Mouse (Mus musculus): ENCODE results near the gene Dpt.
"Not testable (repeated sequence)": the region's sequence is repeated elsewhere in the genome, so short reads cannot be mapped to it uniquely, and the experiment has no call there.

The Dpt gene

DNA sequence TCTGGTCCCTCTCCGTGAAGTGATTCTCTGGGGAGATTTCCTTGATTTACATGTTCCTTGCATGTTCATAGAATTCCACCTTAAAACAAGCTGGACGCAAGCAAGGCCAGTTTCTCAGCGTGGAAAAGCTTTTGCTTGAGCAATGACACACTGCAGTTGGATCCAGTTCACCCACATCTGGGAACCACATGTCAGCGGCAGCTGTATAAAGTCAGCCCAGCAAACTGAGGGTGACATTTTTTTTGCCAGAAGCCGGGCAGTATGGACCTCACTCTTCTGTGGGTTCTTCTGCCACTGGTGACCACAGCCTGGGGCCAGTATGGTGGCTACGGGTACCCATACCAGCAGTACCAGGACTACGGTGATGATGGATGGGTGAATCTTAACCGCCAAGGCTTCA is at the start of gene Dpt:
Gene Dpt (plus strand): TSS at position 174 of the 400 bp plus-strand sequence.
- DNase-seq (ENCODE audit: low spot score in 2 of 2): no peak

DNA sequence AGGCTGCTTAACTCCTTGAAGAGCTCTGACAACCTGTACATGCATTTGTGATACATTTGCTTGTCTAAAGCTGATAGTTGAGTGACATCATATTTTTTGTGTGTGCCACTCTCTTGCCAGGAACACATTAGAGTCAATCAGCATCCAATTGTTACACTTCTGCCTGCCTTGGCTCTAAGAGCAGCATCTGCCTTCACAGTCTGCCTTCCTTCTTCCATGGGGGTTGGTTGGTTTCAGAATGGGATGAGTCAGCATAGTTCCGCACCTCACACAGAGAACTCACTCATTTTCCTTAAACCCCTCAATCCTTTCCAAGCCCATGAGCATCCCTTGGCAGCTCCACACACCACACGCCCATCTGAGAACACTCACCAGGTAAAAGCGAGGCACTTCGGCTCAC is 42.7 kb upstream of the Dpt start:
- DNase-seq (ENCODE audit: low spot score in 2 of 2): peak in 1 of 2 experiments; percentile 43

DNA sequence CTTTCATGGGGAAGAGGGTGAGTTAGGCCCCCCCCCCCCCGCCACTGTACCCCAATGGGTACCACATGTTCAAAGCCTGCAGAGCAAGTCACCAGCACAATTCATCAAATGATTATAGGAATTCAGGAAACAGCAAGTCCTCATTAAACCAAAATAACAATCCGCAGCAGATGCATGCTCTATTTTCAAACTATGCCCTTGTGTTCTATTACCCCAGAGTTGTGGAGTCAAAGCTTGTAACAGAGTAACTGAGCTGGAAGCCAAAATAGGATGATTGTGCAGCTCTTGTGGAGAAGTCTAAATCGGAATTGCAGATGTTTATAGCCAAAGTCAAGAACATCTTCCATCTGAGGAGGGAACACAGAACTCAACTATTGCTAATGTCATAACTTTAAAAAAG is 40.8 kb upstream of the Dpt start:
- DNase-seq (ENCODE audit: low spot score in 2 of 2): no peak

DNA sequence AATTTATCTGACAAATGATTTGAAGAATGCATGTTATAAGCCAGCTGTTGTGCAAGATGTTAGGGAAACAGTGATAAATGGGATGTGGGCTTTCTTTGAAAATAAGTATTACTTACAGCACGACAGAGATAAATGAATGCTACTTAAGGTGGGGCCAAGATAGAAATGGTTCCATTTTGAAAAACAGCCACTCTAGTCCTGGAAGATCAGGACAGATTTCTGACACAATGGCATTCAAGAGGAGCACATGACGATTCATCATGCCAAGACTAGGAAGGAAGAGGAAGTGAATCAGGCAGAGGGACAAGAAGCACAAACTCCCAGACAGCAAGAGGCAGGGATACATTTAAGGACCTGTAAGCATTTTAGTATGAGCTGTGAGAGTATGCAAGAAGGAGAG is 39.5 kb upstream of the Dpt start:
- no peak for DNase-seq (ENCODE audit: low spot score in 2 of 2)

DNA sequence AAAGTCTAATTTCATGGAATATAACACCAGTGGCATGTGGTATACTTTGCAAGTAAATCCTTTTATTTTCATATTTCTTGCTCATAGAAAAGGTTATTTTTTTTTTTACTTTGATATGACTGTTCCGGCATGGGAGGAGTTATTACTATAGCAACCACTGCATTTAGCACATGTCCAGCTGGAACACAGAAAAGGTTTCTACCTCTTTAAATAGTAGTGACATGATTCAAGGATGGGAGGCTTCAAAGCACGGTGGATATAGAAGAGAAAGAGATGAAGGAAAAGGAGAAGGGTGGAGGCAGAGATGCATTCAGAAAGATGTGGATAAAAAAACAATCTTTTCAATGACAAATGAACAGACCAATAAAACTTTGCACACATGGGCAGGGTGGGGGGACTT is 38.0 kb upstream of the Dpt start:
- DNase-seq (ENCODE audit: low spot score in 2 of 2): peak in 1 of 2 experiments; percentile 54

DNA sequence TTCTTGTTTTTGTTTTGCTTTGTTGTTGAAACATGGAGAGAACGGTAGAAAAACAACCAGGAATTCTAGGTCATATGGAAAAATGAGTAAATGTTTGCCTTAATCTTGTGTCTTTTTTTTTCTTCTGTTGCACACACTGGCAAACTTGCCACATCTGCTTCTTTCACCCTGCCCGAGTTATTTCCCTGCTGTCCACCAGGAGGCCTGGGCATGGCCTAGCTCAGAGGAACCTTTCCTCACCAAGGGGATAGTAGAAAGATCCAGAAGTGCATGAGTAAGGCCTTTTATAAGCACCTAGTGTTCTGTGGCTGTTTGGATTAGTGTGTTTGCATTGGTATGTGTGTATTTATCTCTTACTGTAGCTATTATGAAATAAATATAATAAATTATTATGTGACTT is 34.2 kb upstream of the Dpt start:
- no peak for DNase-seq (ENCODE audit: low spot score in 2 of 2)

DNA sequence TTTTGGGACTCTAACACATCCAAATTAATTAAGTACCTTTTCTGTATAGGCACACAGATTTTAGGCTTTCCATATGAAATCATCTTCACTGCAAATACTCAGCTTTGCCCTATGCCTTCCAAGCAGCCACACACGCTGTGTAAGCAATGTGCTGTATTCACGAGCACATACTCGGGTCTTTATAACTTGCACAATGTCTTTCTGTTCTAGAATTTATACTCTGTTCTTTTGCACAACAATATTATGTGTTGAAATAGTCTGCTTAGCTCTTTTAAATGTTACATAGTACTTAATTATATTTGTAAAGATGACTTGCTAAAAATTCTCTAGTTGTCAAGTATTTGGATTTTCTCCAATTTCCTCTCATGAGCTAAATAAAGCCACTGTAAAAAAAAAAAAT is 29.8 kb upstream of the Dpt start:
- no peak for DNase-seq (ENCODE audit: low spot score in 2 of 2)

DNA sequence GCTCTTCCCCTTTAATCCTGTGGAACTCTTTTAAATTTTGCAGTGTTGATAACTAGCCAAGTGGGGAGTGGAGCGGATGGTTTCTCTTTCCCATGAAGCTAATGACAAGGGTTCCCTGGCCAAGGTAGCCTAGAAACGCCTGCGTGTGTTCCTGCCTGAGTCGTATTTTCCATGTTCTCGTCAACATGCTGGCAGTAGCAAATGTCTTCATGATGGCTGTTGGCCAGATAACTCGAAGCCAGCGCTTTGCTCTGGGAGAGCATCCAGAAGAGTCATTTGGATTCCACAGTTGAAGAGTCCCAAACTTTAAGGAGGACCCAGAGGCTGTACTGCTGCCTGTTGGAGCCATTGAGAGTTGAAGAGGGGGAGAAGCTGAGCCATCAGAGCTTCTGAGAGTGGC is 25.8 kb upstream of the Dpt start:
- peak in 1 of 2 experiments; percentile 70 for DNase-seq (ENCODE audit: low spot score in 2 of 2)

DNA sequence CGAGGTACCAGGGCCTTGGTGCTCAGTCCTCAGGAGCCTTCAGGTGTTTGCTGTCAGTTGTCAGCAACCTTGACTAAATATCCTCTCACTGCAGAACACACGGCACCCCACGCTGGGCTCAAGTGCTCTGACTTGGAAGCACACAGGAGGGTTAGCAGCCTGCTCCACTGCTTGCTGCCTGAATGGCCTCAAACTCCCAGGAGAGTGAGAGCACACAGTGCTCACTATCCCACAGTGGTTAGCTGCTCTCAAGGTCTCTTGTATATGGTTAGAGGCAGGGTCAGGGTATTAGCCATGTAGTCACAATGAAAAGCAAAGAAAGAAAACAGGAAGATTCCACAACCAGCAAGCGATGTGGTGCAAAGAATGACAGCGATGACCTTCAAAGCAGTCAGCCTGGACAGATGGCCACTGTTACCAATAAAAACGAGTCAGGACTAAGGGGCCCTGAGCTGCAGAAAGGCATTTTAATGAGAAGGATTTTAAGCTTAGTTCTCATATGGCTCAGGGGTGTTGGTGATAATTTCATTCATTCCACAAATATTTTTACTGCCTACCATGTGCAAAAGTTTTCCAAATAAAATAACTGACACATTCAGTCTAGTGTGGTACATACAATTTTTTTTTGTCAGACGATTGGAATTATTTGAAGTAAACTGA is 15.5 kb upstream of the Dpt start:
- peak in 1 of 2 experiments; percentile 8 for DNase-seq (ENCODE audit: low spot score in 2 of 2)

DNA sequence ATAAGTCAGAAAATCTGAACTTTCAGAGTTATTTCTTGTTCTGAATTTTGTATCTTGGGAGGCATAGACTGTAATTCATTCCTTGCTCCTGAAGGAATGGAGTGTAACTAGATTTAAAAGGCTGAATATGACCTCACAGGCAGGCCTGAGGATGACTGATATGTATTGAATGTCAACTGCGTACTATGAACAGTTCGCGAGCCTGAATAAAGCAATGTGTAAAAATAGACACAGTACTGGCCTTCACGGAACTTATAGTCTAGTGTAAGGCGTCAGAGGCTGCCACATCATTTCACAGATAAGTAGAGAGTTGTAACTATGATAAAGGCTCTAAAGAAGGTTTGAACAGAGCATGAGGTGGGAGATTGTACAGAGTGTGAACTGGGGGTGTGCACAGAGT is 10.3 kb upstream of the Dpt start:
- DNase-seq (ENCODE audit: low spot score in 2 of 2): no peak

DNA sequence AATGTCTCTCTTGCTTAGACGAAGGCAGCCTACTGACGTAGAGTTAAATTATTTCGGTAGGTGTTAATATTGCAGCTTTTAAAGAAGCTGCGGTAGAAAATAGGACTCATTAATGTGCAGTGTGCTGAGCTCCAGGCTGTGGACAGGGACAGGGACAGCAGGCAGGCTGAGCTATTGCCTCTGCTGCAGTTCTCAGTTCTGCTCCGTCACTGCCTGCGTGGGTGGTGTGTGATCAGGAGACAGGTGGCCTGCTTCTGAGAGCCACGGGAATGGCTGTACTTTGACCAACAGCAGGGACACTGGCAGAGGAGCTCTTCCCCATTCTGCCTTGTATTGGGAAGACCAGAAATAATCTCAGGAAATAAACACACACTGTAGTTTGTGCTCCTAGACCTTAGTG is 8.7 kb upstream of the Dpt start:
- DNase-seq (ENCODE audit: low spot score in 2 of 2): peak; percentile 77 to 90

DNA sequence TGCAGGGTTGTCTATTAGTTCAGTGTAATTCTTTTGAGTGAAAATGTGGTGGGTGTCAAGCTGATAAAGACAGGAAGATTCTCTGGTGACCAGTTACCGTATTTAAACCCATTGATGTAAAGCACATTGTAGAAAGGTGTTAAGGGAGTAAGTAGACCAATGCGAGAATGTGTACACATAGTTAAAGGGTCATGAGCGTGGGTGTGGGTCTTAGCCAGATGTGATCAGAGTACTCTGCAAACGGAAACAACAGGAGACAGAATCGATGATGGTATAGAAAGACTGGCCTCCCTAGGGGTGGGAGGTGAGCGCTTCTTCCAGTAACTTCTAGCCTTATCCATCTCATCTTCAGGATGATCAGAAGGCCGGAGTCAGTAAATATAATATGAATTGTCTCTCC is 8.2 kb upstream of the Dpt start:
- no peak for DNase-seq (ENCODE audit: low spot score in 2 of 2)

DNA sequence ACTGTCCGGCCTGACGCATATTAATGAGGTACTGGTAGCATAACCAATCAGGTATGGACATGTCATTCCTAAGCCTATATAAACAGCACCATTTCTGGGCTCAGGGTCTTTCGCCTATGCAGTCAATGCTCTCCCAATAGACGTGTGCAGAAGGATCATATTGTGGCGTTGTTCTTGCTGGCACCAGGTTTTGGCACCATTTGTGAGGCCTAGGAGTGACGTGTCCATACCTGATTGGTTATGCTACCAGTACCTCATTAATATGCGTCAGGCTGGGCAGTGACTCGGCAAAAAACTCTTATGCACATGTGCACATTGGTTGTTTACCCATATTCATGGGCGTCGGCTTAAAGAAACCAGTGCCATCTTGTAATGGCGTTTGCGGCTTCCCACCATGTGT is 6.1 kb upstream of the Dpt start:
- not testable (repeated sequence) for DNase-seq (ENCODE audit: low spot score in 2 of 2)

DNA sequence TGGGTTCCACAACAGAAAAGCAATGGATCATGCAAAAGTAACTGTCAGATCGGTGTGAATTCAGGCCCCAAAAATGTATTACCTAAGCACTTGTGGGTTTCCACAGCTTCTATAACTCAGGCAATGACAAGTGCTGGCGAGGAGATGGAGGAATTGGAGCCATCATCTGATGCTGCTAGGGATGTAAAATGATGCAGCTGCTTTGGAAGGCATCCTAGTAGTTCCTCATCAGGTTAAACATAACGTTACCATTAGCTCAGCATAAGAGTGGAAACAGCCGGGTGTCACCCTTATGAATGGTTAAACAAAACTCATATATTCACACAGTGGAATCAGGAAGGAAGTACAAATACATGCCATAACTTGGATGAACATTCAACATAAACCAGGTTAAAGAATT is 3.4 kb upstream of the Dpt start:
- no peak for DNase-seq (ENCODE audit: low spot score in 2 of 2)

DNA sequence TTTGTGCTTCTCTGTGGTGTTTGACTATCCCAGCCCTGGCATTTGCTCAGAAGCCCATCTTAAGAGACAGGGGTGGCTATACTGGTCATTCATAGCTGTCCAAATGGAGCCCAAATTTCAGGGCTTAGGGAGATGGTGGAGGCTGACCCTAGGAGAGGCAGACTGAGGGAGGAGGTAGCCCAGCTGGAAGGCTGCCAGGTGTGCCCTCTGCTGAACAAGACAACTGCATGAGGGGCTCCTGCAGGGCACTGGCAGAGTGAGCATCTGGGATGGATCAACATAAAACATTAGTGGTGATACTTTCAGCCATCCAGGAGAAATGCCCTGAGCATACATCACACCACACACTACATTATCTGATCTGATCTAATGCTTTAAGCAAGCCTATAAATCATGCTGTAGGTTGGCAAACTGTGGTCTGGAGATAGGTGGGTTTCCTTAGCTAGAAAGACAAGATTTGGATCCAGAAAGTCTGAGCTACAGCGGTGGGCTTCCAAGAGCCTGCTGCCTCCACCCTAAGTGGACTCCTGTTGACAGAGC is 1.4 kb downstream of the Dpt start:
- DNase-seq (ENCODE audit: low spot score in 2 of 2): no peak

DNA sequence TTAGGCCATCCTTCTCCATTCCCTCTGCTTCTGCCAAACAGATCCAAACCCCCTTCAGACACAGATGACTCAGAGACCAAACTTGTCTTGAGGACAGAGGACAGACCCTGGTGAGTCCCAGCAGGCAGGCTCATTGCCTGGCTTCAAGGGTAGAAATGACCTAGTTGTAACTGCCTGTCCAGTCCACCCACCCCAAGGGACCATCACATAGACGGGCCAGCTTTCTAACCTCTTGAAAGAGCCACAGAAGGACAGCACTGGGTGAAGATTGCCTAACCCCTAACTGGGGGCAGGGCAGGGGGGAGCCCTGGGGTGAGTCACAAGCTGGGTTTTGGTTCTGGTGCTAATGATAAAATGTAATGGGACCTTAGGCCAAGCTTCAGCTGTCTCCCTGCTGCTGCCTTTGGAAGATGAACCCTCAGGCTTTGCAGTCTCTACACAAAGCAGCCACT is 2.1 kb downstream of the Dpt start:
- no peak for DNase-seq (ENCODE audit: low spot score in 2 of 2)

DNA sequence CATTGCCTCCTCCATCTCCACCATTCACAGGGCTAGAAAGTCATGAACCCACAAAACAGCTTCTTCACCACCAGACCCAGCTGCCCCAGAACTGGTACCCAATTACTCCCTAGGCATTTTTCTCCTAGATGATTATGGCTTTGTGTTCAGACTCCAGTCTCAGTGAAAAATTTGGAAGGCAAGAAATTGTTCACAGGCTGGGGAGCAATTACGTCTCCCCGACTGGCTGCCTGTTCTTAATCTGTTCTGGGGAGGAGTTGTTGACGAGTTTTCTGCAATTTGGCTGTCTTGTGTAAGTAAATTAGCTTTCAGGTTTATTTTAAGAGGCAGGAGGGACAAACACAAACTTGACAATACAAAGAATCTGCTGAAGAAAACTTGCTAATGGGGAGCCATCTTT is 2.7 kb downstream of the Dpt start:
- no peak for DNase-seq (ENCODE audit: low spot score in 2 of 2)

DNA sequence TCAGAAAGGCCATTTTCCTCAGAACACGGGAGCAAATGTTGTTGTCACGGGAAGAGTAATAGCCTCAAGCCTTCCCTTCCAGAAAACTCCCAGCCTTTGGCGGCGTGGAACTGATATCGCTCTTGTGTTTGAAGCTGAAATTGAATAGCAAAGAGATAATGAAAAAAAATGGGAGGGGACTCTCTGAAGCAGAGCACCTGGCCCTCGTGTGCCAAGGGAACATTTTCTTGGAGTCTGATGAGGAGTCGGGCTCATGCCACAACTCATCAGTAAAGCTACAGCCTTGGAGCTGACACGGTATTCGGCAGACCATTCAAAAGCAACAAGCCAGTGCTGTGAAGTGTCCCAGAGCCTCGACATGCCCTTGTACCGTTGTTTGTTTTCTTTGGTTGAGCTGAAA is 7.8 kb downstream of the Dpt start:
- DNase-seq (ENCODE audit: low spot score in 2 of 2): no peak

DNA sequence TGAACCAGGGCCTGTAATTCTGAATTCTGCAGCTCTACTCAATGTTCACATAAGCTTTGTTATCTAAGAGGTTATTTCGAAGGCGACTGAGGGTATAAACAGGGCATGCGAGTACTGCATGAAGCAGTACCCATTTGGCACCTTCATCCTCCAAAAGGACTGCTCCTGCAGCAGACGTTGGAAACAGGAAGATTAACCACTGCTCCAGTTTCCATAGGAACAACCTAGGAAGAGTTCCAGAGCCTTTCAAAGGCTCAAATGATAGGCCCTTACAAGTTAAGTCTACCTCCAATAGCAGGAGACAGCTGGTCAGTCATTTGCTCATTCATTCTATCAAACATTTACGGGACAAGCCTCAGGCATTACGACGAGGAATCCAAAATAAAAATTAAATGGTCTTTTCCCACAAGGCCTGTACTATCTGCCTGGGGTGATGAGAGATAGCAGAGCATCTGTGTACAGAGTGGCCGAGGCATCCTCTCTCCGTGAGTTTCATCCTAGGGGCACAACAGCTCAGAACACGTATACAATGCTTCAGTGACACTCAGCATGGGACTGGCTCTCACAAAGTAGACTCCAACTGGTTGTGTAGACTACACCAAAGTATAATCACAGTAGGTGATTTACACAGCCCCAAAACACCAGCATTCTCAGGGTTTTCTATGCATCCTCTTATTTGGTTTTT is 8.4 kb downstream of the Dpt start:
- no peak for DNase-seq (ENCODE audit: low spot score in 2 of 2)

DNA sequence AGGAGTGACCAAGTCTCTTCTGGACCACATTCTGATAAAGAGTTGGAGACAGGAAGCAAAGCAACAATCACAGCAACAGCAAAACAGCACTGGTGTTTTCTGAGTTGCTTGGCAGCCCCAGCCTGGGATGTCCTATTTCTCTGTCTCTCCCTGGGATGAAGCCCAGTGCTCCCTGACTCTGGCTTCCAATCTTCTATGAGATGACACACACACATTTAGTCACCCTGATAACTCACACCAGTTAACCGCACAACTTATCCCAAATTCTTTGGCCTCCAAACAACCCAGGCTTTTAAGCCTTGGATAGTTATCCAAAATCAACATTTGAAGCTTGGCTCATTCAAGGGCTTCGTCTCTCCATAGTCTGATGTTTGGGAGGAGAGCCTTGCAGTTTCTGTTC is 12.9 kb downstream of the Dpt start:
- no peak for DNase-seq (ENCODE audit: low spot score in 2 of 2)

DNA sequence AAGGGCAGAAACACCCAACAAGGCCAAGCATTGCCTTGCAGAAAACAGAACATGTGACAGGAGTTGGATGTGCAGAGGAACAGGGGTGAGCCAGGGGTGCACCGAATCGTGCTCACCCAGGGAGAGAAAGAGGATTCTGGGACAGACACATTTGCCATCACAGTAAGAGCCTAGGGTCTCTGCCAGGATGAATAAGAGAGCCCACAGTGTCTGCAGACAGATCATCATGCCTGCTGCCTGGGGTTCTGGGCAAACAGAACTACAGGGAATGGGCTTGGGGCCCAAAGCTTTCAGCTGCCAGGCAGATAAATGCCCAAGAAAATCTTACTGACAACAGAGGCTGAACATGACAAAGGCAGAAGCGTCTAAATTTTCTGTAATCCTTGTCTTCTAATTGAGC is 14.9 kb downstream of the Dpt start:
- DNase-seq (ENCODE audit: low spot score in 2 of 2): no peak

DNA sequence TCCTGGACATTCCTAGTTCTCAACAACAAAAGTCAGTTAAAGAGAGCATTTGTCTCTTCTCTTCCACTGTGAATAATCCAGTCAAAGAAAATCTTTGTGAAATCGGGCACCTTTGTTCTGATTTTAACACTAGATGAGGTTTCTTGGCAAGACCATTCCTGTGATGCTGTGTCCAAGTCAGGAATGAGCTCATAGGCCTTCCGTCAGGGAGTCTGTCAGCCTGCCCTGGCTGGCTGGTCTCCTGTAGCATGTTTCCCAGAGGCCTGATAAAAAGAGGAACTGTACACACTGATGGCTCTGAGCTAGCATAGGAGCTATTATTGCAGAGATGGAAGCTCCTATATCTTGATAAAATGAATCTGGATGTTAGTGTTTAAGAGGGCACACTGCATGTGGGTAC is 17.8 kb downstream of the Dpt start:
- DNase-seq (ENCODE audit: low spot score in 2 of 2): no peak

DNA sequence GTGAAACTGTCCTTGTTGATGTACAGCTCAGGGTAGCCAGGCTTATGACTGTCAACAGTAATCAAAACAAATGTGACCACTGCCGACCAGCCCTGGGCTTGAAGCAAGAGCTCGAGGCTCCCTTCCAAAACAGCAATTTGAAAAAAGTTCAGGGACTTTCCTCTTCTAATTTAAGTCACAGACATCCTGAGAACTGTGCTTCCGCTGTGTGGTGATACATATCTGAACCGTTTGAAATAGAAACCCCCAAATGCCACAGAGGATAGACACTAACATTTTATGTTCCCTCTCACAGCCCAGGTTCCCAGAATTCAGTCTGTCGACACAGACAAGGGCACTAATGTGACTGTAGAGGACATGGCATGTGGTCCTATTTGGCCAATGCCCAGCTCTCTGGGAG is 18.9 kb downstream of the Dpt start:
- no peak for DNase-seq (ENCODE audit: low spot score in 2 of 2)

DNA sequence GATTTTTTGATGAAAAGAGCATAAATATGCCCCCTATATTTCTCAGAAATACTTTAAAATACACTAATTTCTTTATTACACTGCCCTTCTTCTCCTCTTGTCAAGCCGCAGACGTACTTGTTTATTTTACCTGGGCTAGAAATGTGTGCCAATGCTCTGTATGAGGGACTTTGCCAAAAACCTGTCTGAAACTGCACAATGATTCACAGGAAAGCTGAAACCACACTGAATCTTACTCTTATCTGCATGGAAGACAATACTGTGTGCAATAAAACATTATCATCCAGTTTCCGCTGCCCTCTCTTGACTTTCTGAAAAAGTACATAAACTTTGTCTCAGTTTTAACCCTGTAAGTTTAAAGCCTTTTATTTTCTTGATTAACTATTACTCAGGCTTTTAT is 20.9 kb downstream of the Dpt start:
- no peak for DNase-seq (ENCODE audit: low spot score in 2 of 2)

Measured in frontal cortex, postnatal 36 days (tissue).